Mouse (Mus musculus): ENCODE data around the gene Gusb.
A peak's percentile ranks its signal among the peaks of the same experiment; 100 is the strongest.

The Gusb gene

GRCm38 (mm10) chr5:129974354-129974753 lies 28.5 kb downstream of the Gusb start:
- no peak for DNase-seq (ENCODE audit: low spot score)

GRCm38 (mm10) chr5:129971491-129971890 lies 31.4 kb downstream of the Gusb start:
- no peak for DNase-seq (ENCODE audit: low spot score)

- DNase-seq (ENCODE audit: low spot score), result no peak
Measured at GRCm38 (mm10) chr5:129968417-129968816, 34.4 kb downstream of the Gusb start.

- no peak for DNase-seq (ENCODE audit: low spot score)
Measured at GRCm38 (mm10) chr5:129966448-129966847, 36.4 kb downstream of the Gusb start.

GRCm38 (mm10) chr5:129963224-129963623 lies 39.6 kb downstream of the Gusb start:
- DNase-seq (ENCODE audit: low spot score), result no peak

GRCm38 (mm10) chr5:129955792-129956191 lies 47.1 kb downstream of the Gusb start:
- no peak for DNase-seq (ENCODE audit: low spot score)

GRCm38 (mm10) chr5:129954473-129955254 lies 48.2 kb downstream of the Gusb start:
- DNase-seq (ENCODE audit: low spot score), result no peak

- no peak for DNase-seq (ENCODE audit: low spot score)
Measured at GRCm38 (mm10) chr5:129952143-129952542, 50.7 kb downstream of the Gusb start.

GRCm38 (mm10) chr5:129947528-129948033 lies 55.3 kb downstream of the Gusb start:
- no peak for DNase-seq (ENCODE audit: low spot score)

- no peak for DNase-seq (ENCODE audit: low spot score)
Measured at GRCm38 (mm10) chr5:129943402-129943801, 59.4 kb downstream of the Gusb start.

- DNase-seq (ENCODE audit: low spot score), result peak; percentile 30
Measured at GRCm38 (mm10) chr5:129942073-129942939, 60.5 kb downstream of the Gusb start.

GRCm38 (mm10) chr5:129941495-129942045 lies 61.3 kb downstream of the Gusb start, which contains the start of gene Vkorc1l1:
Gene Vkorc1l1, plus strand, starts transcription at chr5:129941970.
- DNase-seq (ENCODE audit: low spot score), result peak; percentile 98

- DNase-seq (ENCODE audit: low spot score), result no peak
Measured at GRCm38 (mm10) chr5:129940736-129941494, 61.9 kb downstream of the Gusb start.

GRCm38 (mm10) chr5:129940281-129940680 lies 62.6 kb downstream of the Gusb start:
- no peak for DNase-seq (ENCODE audit: low spot score)
